Mouse (Mus musculus): ENCODE data around the gene Antxrl.

DNA sequence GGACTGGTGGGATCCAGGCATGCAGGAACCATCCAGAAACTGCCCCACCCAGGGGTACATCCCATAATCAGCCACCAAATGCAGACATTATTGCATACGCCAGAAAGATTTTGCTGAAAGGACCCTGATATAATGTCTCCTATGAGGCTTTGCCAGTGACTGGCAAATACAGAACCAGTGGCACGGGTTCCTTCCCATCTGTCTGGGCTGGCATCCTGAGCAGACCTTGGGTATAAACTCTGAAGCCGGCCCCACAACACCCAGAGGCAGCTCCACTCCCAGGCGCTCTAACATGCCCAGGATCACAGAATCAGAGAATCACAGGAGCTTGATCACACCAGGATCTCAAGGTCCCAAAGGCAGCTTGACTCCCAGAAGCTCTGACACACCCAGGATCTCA, 61.8 kb downstream of the Antxrl start:
- TF ChIP-seq CTCF (IDR thresholded peaks at IDR 0.05; ENCODE audit: low read depth, low read length) (no peak), POLR2A (IDR thresholded peaks at IDR 0.05; ENCODE audit: extremely low read depth, insufficient read depth, low read length) (no peak)
